Mouse (Mus musculus) large intestine, adult 2 months (tissue): ENCODE measurements at regions not wholly inside any gene's neighbourhood (a gene's known extent, or its start where the extent isn't known, plus 50 kb on each side); places are given as distances from the start of the nearest gene placed in this dataset.

Experiments
- DNase-seq: peaks from one replicate; pipeline ENCODE4 v3.0.0-alpha.2; 2012; ENCODE audit warnings: low read depth, low spot score
- WGBS: fragments of 180-500 bp; shearing (Covaris S2); methylation state at CpG from one replicate; pipeline ENCODE4 v1.1.7; 2018; 5-methylcytosine and 5-hydroxymethylcytosine counted together

DNA sequence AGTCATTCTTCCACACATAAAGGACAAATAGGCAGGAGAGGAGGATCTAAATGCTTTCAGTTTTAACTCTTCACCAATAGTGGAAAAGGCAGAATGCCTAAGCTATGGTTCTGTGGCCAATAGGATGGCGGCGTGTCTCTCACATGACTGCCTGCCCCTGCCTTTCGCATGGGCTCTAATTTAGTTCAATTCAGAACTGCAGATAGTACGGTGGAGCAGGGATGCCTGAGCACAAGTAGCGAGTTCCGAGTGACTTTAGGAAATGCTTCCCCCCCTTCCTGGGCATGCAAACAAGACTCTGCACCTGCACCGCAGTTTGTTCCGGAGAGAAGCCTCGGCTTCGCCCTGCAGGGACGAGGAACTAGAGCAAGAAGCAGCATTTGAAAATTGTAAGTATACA lies 277.1 kb downstream of the Ptprc start:
- peak; percentile 84 for DNase-seq
- WGBS: 1% methylated on average over 11 of the region's 11 CpGs

DNA sequence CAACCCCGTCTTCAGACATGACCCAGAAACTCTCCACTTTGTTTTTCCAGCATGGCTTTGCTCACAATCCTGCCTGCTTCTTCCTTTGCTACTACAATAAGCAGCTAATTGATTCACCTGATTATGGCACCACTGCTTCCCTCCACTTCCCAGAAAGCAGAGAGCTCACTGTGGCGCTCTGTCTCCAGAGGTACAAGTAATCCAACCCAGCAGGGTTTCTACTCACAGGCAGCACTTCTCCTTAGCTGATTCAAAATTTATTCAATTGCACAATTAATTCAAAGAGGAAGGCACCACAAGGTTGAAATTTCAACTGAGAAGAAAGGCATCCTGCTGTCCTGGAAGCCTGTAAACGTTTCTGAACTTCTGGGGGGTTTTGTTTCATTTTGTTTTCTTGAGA lies 293.9 kb downstream of the Ptprc start:
- 56% methylated on average over 3 of the region's 3 CpGs for WGBS
- DNase-seq: no peak

DNA sequence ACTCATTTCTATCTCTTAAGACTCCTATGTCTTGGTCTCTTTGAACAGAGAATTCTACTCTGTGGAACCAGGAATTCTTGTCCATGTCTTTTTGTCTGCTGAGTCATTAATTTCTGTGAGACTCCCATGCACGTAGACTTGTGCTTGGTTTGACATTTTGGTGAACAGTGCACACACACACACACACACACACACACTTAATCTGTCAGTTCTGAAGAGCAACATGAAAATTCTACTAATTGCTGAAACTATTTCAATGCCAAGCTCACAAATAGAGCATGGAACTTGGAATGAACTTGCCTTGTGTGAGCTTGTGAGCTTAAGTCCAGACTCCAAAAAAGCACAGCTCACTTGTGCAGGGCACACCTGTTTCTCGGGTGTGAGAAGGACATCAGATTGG lies 301.1 kb downstream of the Ptprc start:
- 62% methylated on average over 2 of the region's 2 CpGs for WGBS
- no peak for DNase-seq

GRCm38 (mm10) chr1:137873628-137874027 lies 301.9 kb downstream of the Ptprc start:
- WGBS: 30% methylated on average over 1 of the region's 1 CpGs
- no peak for DNase-seq

GRCm38 (mm10) chr1:137865030-137865429 lies 310.5 kb downstream of the Ptprc start:
- WGBS: 13% methylated on average over 1 of the region's 1 CpGs
- DNase-seq: no peak

DNA sequence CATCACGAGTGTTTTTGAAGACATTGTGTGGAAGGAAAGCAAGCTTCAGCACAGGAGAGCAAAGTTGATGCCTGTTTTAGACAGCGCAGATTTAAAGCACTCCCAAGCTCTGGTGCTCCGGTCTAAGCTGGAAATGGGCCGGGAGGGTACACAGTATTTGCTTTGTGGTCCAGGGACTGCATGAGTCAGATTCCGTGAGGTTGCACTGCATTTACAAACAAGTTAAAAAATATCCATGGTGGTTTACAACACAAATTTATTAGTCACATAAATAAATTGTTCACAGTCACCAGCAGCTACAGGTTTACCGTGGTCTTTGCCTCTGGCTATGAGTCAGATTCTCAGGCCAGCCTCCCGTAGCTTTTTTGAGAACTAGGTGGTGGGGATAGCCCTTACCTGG lies 312.0 kb downstream of the Ptprc start:
- DNase-seq: no peak
- WGBS: 79% methylated on average over 7 of the region's 7 CpGs

DNA sequence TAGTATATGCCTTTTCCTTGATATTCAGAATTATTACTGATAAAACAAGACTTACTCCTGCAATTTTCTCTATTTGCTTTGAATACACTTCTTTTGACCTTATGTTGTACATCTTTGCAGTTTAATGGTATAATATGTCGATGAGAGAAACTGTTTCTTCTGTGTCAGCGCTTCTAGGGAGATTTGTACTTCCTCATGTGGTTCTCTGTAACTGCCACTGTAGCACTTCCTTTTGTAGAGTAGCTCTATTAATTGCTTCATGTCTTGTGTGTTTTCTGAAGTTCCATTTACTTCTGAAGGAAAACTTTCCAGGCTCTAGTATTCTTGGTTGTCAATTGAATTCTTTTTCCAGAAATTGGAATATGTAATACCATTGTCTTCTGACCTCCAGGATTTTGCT lies 323.2 kb downstream of the Ptprc start:
- WGBS: 84% methylated on average over 2 of the region's 2 CpGs
- no peak for DNase-seq

DNA sequence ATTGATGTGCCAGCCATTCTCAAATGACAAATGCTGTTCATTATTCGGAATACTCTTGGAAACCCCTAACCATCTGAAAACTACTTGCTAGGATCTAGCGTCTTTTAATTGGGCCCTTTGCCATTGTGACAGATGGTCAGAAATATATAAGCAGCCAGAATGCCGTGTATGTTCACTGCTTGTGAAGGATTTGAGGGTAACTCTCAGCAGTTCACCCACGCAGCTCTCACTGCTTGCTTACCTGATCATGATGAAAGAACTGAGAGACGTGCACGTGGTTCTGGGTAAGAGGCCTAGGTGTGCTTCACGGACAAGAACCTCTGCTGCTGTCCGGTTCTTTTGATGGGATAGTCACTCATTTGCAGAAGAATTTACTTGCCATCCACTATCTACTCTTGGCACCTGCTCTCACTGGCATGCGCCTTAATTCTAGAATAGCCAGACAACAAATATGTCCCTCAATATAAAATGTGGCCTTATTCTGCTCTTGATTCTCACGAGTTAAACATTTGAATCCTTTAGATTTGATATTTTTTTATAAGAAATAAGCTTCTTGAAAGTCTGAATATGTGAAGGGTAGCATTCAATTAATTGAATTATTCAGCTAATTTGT lies 328.1 kb downstream of the Ptprc start:
- WGBS: 86% methylated on average over 10 of the region's 10 CpGs
- DNase-seq: no peak

DNA sequence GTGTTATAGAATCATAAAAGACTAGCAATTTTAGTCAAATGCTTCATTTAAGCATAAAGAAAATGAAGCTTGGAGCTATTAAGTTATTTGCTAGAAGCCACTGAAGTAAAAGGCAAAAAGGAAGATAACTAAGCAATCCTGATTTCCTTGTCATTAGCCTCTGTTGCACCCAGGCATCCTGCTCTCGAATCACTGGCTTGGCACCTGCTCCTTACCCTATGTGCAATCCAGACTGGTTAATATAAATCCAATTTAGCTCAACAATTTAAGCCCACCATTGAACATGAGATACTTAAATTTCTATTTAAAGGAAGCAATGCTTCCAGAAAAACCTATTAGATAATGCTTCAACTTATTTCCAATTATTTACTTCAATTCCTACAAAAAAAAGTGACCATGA lies 328.7 kb downstream of the Ptprc start:
- 71% methylated on average over 1 of the region's 1 CpGs for WGBS
- no peak for DNase-seq

DNA sequence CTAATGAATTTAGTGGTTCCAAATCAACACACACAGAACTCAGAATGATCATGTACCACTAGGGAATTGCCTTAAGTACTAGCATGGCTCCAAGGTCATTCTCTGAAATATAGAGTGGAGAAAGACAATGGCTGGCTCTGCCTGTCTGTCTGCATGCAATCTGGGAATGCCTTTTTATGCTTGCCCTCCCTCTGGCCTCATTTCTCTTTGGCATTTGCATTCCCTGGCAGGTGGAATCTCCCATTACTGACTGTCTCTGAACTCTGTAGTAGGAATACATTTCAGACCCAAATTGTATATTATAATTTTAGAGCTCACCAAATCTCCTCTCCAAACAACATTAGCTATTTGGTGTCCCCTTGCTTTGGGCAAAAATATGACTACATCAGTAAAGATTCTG lies 335.0 kb downstream of the Ptprc start:
- no peak for DNase-seq

DNA sequence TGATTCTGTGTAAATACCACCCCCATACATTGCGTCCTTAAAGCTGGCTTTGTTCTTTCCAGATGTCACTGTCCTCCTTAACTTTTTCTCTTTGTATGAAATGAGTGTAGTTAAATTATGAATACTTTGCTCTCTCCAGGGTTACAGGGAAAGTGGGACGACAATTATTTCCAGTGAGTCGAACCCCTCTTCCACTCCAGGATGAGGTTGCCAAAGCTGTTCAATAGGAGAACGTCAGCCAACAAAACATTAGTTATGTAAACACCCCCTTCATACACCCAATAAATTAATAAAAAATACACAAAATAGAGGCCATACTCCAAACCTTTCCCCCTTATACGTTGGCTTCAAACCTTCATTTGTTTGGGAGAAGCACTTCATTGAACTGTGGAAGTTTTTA lies 335.8 kb downstream of the Ptprc start:
- no peak for DNase-seq
- 49% methylated on average over 5 of the region's 5 CpGs for WGBS

DNA sequence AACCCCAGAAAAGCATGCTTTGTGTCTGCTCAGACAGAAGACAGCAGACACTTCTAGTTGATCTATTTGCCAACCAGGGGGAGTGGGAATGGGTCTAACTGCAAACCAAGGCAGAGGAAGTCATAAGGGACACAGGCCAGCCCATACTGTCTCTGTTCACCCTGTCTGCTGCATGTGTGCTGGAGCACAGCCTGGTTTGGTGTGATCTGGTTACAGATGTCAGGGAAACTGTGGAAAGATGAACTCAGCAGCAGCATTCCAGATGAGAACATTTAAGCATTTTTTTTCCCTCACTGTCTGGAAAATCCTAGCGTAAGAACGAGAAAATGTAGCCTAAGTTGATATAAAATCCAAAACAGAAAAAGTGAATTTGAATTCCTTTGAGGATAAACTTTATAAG lies 336.2 kb downstream of the Ptprc start:
- 63% methylated on average over 2 of the region's 2 CpGs for WGBS
- DNase-seq: no peak

DNA sequence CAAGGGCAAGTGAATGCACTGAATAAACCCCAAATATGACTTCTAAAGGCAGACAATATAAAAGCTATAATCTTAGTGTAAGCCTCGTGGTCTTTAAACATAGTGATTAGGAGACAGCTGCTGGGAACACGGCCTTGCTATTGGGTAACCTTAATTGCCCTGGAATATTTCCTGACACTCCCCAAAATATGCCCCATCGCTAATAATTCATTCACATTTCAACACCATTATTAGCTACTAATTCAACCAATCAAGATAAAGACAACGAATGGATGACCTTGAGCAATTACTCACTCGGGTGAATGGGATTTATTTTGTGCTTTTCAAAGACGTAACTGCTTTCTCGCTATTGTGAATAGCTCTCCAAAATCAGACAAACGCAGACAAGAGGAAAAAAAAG lies 337.2 kb downstream of the Ptprc start:
- WGBS: 57% methylated on average over 8 of the region's 8 CpGs
- no peak for DNase-seq

DNA sequence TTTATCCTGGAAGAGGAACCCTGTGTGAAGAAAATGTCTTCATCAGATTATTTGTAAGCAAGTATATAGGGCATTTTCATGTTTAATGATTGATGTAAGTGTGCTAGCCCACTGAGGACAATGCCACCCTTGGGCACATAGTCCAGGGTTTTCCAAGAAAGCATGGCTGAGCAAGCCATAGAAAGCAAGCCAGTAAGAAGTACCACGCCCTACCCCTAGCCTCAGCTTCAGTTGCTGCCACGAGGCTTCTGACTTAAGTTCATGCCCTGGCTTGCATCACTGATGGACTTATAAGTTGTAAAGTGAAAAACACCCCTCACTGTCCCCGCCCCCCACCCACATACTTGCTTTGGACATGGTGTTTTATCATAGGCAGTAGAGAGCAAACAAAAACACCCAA lies 342.0 kb downstream of the Ptprc start:
- DNase-seq: no peak
- WGBS: 61% methylated on average over 3 of the region's 3 CpGs

GRCm38 (mm10) chr1:137831284-137831683 lies 344.2 kb downstream of the Ptprc start:
- 59% methylated on average over 4 of the region's 4 CpGs for WGBS
- no peak for DNase-seq

DNA sequence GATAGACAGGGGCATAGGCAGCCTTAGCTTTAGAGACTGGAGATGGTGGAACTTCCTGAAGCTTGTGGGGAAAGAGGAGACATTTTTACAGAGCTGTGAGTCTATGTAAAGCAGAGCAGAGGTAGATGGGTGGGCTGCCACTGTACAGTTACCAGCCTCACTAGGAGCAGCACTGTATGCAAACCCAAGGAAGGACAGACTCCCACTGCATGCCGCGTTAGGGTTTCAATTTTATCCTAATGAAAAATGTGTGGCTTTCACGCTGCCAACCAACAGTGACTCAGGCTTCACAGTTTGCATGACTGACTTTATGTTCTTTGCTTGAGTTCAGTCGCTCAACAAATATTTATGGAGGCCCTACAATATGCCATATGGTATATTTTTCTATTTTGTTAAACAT lies 348.1 kb downstream of the Ptprc start:
- 74% methylated on average over 4 of the region's 4 CpGs for WGBS
- no peak for DNase-seq

DNA sequence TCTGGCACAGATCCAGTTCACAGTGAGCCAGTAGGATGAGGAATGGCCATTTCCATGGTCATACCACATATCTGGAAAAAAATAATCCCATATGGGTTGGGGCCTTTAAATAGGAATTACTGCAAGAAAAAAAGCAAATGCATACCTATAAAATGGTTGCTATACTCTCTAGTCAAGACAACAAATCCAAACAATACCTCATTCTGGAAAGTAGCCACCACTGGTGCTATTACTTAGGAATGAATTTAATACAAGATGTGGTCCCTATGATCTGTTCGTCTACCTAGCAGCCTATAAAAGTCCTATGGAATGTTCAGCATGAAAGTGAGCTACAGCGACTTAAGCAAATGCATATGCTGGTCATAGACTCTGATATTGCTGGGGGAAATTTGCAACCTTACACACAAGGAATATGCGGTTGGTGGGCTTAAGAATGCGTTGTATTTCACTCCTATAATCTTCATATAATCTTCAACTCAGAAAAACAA lies 360.1 kb downstream of the Ptprc start:
- no peak for DNase-seq
- WGBS: 82% methylated on average over 4 of the region's 4 CpGs

DNA sequence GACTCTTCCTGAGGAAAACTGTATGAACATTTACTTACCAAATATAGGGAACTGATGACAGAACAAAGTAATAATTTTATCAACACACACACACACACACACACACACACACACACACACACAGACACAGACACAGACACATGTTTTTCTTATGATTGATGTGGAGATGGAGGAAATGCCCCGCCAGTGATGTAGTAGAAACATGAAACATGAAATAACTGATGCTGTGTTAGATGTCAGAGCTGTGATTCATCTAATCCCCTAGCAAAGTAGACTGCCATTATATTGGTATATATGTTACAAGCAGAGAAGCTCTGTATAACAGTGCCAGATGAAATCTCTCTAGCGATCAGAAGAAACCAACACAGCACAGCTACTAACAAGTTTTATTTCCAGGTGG lies 361.0 kb downstream of the Ptprc start:
- WGBS: 86% methylated on average over 2 of the region's 2 CpGs
- no peak for DNase-seq

- no peak for DNase-seq
- 82% methylated on average over 1 of the region's 1 CpGs for WGBS
These were observed 361.8 kb downstream of the Ptprc start for GRCm38 (mm10) chr1:137813716-137814115.

- 63% methylated on average over 4 of the region's 4 CpGs for WGBS
- DNase-seq: no peak
These were observed 363.5 kb downstream of the Ptprc start for GRCm38 (mm10) chr1:137811981-137812380.

GRCm38 (mm10) chr1:137806742-137807141 lies 368.8 kb downstream of the Ptprc start:
- 62% methylated on average over 8 of the region's 8 CpGs for WGBS
- no peak for DNase-seq

- WGBS: 77% methylated on average over 8 of the region's 8 CpGs
- DNase-seq: no peak
These were observed 369.3 kb downstream of the Ptprc start for GRCm38 (mm10) chr1:137806252-137806651.
